Mouse (Mus musculus) liver, embryonic 14.5 days (tissue): ENCODE data around the gene Cep19. TPM values are rescaled to one million over a fixed set of nuclear protein-coding genes. Genes with fewer than 3 reads are reported as not detected.
A peak's percentile ranks its signal among the peaks of the same experiment; 100 is the strongest.

Source experiments
- ATAC-seq: fragments of 200-750 bp; cut with Nextera tagmentation; 2 replicates; pipeline ENCODE4 v1.8.0; 2017; ENCODE audit warnings: moderate number of reproducible peaks, mild to moderate bottlenecking, moderate library complexity; ENCODE audit not compliant: insufficient read depth
- DNase-seq, 3 experiments: peaks; one replicate each; pipeline ENCODE4 v3.0.0-alpha.2; 2012 to 2013; ENCODE audit warnings: low read depth in 3 of 3, low spot score in 3 of 3
- H3K27ac ChIP-seq: fragments of 300-500 bp; sonication (generic); 2 replicates; pipeline ENCODE4 v1.5.1; 2014; ENCODE audit warnings: moderate library complexity, mild to moderate bottlenecking, control low read depth, inconsistent platforms
- H3K27me3 ChIP-seq: fragments of 300-500 bp; sonication (generic); 2 replicates; pipeline ENCODE4 v1.6.1; 2014; ENCODE audit warnings: mild to moderate bottlenecking, low read length, moderate library complexity; ENCODE audit not compliant: control insufficient read depth, insufficient read depth
- H3K36me3 ChIP-seq: fragments of 300-500 bp; sonication (generic); replicated peaks from 2 replicates; pipeline ENCODE4 v1.6.1; 2014; ENCODE audit warnings: low read depth; ENCODE audit not compliant: control insufficient read depth, insufficient read depth
- H3K4me1 ChIP-seq, 2 experiments: fragments of 200-500 bp in 1 of 2; fragments of 300-500 bp in 1 of 2; sonication (generic) in 1 of 2; replicated peaks; 2 replicates each; pipeline ENCODE4 v1.6.1; 2012 to 2014; ENCODE audit warnings: antibody characterized with exemption in 1 of 2, inconsistent platforms in 1 of 2, low read length in 1 of 2; ENCODE audit not compliant: control insufficient read depth in 2 of 2, insufficient read depth in 2 of 2
- H3K4me2 ChIP-seq: fragments of 300-500 bp; sonication (generic); 2 replicates; pipeline ENCODE4 v1.6.1; 2014; ENCODE audit warnings: low read depth, mild to moderate bottlenecking, control low read depth, moderate library complexity
- H3K4me3 ChIP-seq, 2 experiments: fragments of 200-500 bp in 1 of 2; fragments of 300-500 bp in 1 of 2; sonication (generic) in 1 of 2; 2 replicates each; pipeline ENCODE4 v1.5.1; 2012 to 2014; ENCODE audit warnings: low read depth in 2 of 2, low read length in 2 of 2, mild to moderate bottlenecking in 2 of 2, control low read depth in 1 of 2, inconsistent platforms in 1 of 2, moderate library complexity in 1 of 2; ENCODE audit not compliant: insufficient read depth in 1 of 2
- H3K9ac ChIP-seq: fragments of 300-500 bp; sonication (generic); replicated peaks from 2 replicates; pipeline ENCODE4 v1.6.1; 2014; ENCODE audit warnings: mild to moderate bottlenecking, control low read depth, moderate library complexity
- H3K9me3 ChIP-seq: fragments of 300-500 bp; sonication (generic); 2 replicates; pipeline ENCODE4 v1.6.1; 2016; ENCODE audit warnings: low read length, mixed read lengths; ENCODE audit not compliant: control insufficient read depth
- CTCF ChIP-seq: IDR thresholded peaks from 2 replicates; pipeline ENCODE4 v1.5.1; 2016; ENCODE audit warnings: antibody characterized with exemption, low read depth, control low read depth
- EP300 ChIP-seq: IDR thresholded peaks from 2 replicates; pipeline ENCODE4 v1.6.1; 2016; ENCODE audit warnings: antibody characterized with exemption, low read depth
- WGBS: fragments of 180-500 bp; shearing (Covaris S2); extraction: QIAGEN DNeasy Blood & Tissue Kit; methylation state at CpG from one replicate; pipeline ENCODE4 v1.1.7; 2014; ENCODE audit not compliant: insufficient replicate concordance; 5-methylcytosine and 5-hydroxymethylcytosine counted together
- polyA plus RNA-seq, 2 experiments: library from polyadenylated mRNA; depleted of rRNA in 1 of 2; stranded (reverse) in 1 of 2; unstranded in 1 of 2; fragments of >200 nt; fragmentation: Nextera tagmentation in 1 of 2; extraction: Ambion mirVana in 1 of 2; gene quantifications; 2 replicates each; pipeline versions ENCODE4 v1.2.1 to v1.2.3; 2012 to 2014

Cep19 gene
- polyA plus RNA-seq, 2 experiments = 2.1 to 4.3 TPM

DNA sequence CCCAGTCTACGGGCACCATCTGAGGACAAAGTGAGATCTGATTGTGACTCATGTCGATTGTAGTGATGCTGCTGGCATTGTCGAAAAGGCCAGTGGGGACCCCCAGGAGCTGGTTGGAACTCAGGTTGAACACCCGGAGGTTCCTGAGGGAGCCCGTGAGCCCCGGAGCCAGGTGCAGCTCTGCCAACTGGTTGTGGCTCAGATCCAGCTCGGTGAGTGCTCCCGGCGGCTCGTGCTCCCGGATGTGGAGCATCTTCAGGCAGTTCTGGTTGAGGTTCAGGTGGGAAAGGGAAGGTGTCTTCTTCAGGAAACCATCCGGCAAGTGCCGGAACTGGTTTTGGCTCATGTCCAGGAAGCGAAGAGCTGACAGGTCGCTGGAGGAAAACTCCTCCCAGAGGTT is 44.2 kb downstream of the Cep19 start:
- peaks cover 26% of the 10 kb centered on the region for H3K36me3 ChIP-seq
- H3K4me1 ChIP-seq = 0 out of 4 replicates have a peak, but pooled peaks cover 0 to 2% of the 10 kb centered on the region in 2 experiments
- no peak overlapping the region for H3K4me2 ChIP-seq
- H3K9ac ChIP-seq = no peak overlapping the region
- H3K4me3 ChIP-seq = no peak overlapping the region
- TF ChIP-seq EP300 (no peak), CTCF (no peak)
- no peaks in the 10 kb centered on the region for H3K27me3 ChIP-seq
- H3K27ac ChIP-seq = no peak overlapping the region
- no peaks in the 10 kb centered on the region; the same call in none of the 2 replicates for H3K9me3 ChIP-seq
- DNase-seq (no peak), ATAC-seq (no peak)
- 87% methylated on average over 15 of the region's 15 CpGs for WGBS

DNA sequence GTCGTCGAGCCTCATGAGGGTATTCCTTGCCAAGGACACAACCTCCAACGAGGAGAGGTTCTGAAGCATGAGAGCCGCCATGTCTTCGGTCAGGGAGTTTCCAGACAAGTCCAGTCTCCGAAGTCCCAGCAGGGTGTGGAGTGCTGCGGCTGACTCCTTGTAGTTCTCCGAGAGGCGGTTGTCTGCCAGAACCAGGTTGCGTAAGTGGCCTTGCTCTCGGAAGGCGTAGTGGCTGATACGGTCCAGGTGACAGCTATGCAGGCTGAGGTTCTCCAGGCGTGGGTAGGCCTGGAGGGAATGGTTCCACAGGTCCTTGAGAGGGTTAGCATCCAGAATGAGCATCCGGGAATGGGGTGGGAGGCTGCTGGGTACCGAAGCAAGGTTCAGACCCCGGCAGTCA is 45.0 kb downstream of the Cep19 start:
- H3K9me3 ChIP-seq = no peaks in the 10 kb centered on the region; the same call in none of the 2 replicates
- 0 out of 4 replicates have a peak, but pooled peaks cover 0 to 2% of the 10 kb centered on the region in 2 experiments for H3K4me1 ChIP-seq
- H3K9ac ChIP-seq = no peak overlapping the region
- ATAC-seq (no peak), DNase-seq (no peak)
- TF ChIP-seq CTCF (no peak), EP300 (no peak)
- no peak overlapping the region for H3K4me3 ChIP-seq
- 84% methylated on average over 17 of the region's 17 CpGs for WGBS
- peaks cover 26% of the 10 kb centered on the region for H3K36me3 ChIP-seq
- H3K27ac ChIP-seq = no peak overlapping the region
- H3K27me3 ChIP-seq = no peaks in the 10 kb centered on the region
- H3K4me2 ChIP-seq = no peak overlapping the region

DNA sequence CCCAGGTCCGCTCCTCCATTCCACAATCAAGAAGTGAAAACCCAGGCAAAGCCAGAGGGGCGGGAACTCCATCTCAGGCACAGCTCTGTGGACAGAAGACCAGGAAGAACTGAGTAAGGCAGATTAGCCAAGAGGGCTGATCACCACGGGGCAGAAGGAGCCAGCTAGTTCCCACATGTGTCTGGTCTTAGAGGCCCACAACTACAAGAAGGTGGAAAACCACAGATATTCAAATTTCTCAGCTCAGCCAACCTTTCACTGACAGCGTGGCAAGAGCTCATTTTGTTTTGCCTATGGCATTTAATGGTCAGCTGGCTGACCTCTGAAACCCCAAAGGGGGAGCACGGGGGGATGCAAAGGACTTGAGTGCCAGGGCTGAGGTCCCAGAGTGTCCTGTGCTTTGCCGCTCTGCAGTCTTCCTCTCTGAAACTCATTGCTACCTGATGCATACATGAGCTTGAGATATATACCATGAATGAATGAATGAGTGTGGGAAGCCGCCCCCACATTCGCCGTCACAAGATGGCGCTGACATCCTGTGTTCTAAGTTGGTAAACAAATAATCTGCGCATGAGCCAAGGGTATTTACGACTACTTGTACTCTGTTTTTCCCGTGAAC is 48.1 kb downstream of the Cep19 start:
- no peak for ATAC-seq
- Histone ChIP-seq H3K27ac (peak overlapping the region; percentile 37; the same call in 1 of the 2 replicates), H3K4me1 (0 out of 4 replicates have a peak, but pooled peaks cover 0 to 2% of the 10 kb centered on the region in 2 experiments), H3K27me3 (no peaks in the 10 kb centered on the region), H3K4me2 (peak overlapping the region; percentile 28; the same call in 1 of the 2 replicates), H3K9ac (0 out of 2 replicates have a peak overlapping the region, but pooled peaks have one; percentile 18), H3K4me3 (peak overlapping the region in 1 of 2 experiments; percentile 20; a peak in 3 of 4 replicates), H3K9me3 (no peaks in the 10 kb centered on the region; the same call in none of the 2 replicates), H3K36me3 (peaks cover 24% of the 10 kb centered on the region)
- TF ChIP-seq EP300 (no peak), CTCF (no peak)
- DNase-seq = no peak
- 63% methylated on average over 10 of the region's 13 CpGs for WGBS

DNA sequence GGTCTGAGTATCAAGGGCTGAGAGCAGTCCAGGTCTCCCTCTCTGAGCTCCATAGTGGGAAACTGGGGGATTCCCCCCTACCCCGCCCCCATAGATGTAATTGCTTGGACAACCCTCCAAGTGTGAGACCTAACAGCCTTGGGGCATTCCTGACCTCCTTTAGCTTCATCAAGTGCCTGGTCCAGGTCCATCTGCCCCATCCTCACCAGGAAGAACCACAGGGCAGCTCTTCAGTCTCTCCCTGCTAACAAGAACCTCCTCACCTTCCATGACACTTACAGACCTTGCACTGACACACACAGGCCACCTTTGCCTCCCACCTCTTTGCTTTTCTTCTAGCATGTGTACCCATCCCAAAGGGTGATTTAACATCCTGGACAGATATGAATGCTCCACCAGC is 54.4 kb downstream of the Cep19 start:
- no peak overlapping the region for H3K27ac ChIP-seq
- H3K4me3 ChIP-seq = no peak overlapping the region
- peaks cover 2% of the 10 kb centered on the region; the same call in 1 of the 2 replicates for H3K36me3 ChIP-seq
- 83% methylated on average over 1 of the region's 1 CpGs for WGBS
- TF ChIP-seq EP300 = no peak
- no peak for TF ChIP-seq CTCF
- DNase-seq (no peak), ATAC-seq (no peak)
- no peak overlapping the region for H3K9ac ChIP-seq
- peaks cover 0 to 4% of the 10 kb centered on the region in 2 experiments; a peak in 2 of 4 replicates for H3K4me1 ChIP-seq
- no peaks in the 10 kb centered on the region for H3K27me3 ChIP-seq
- H3K4me2 ChIP-seq = no peak overlapping the region
- no peaks in the 10 kb centered on the region for H3K9me3 ChIP-seq

DNA sequence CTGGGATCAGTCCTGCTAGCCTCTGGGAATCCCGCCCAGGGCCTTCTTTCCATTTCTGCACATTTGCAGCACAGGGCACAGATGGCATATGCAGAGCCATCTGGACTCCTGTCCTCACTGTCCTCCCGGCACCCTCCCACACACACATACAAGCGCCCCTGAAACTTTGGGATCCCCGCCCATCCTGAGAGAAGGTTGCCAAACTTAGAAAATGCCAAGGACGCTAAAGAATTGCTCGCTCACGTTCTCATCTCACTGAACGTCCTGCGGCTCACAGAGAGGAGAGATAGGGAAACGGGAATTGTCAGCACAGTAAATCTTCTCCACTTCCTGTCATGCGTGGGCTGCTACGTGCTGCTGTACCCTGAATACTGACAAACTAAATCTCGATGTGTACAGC is 54.8 kb downstream of the Cep19 start:
- Histone ChIP-seq H3K9me3 (no peaks in the 10 kb centered on the region), H3K27ac (no peak overlapping the region), H3K4me3 (no peak overlapping the region), H3K27me3 (no peaks in the 10 kb centered on the region), H3K4me1 (peaks cover 0 to 4% of the 10 kb centered on the region in 2 experiments; a peak in 2 of 4 replicates), H3K9ac (no peak overlapping the region), H3K4me2 (no peak overlapping the region), H3K36me3 (peaks cover 2% of the 10 kb centered on the region; the same call in 1 of the 2 replicates)
- TF ChIP-seq CTCF (no peak), EP300 (no peak)
- WGBS = 66% methylated on average over 13 of the region's 13 CpGs
- ATAC-seq (no peak), DNase-seq (no peak)
